Mouse (Mus musculus) retina, postnatal 1 day (tissue): ENCODE measurements at regions not wholly inside any gene's neighbourhood (a gene's known extent, or its start where the extent isn't known, plus 50 kb on each side); places are given as distances from the start of the nearest gene placed in this dataset.

Experiments
- DNase-seq: peaks from one replicate; pipeline ENCODE4 v3.0.0-alpha.2; 2012

- no peak for DNase-seq
Observed at GRCm38 (mm10) chr12:16056831-16057230, 240.1 kb upstream of the Trib2 start.

DNA sequence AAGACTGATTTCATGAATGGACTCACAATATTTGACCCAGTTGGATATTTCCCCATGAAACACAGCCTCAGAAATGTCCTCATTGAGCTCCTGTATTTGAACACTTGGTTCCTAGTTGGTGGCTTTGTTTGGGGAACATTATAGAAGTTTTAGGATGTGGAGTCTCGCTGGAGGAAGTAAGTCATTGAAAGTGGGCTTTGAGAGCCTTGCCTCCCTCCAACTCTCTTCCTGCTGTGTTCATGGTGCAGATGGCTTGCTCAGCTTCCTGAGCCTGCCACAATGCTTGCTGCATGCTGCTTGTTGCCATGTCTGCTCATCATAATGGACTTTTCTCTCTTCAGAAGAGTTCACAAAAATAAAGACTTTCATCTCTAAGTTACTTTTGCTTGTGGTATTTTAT lies 239.5 kb upstream of the Trib2 start:
- no peak for DNase-seq

- no peak for DNase-seq
Observed at GRCm38 (mm10) chr12:16054591-16054990, 237.9 kb upstream of the Trib2 start.

DNA sequence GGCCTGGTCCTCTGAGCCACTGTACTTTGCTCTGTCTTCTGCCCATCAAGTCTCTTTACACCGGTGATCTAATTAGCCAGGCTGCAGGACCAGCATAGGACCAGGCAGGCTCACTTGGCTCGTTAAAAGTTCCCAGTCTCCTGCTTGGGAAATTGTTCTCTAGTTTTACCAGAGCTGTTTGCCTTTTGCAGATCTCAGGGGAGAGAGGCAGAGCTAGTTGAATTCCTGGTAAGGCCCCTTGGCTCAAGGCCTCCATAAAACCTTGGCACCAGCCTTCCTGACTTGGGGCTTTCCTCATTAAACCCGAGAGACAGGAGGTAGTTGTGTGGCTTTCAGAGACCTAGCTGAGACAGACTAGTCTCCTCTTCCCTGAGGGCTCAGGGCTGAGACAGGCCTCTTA lies 237.0 kb upstream of the Trib2 start:
- no peak for DNase-seq

GRCm38 (mm10) chr12:16052998-16053397 lies 236.3 kb upstream of the Trib2 start:
- DNase-seq: no peak

DNA sequence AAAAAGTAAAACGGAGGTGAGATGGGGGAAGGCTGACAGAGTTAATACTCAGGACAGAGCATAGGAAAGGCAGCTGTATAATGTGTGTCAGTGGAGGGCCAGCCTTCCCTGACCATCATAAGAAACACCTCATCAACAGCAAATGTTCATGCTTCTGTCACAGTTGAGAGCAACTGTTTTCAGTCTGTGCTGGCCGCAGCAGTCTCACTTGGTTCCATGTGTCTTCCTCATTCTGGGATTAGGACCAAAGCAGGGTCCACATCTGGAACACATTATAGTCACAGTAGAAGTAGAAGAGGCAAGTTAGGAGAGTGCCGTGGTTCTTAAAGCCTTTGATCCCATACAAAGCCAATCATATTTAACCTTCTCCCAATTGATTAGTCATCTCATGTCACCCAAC lies 235.6 kb upstream of the Trib2 start:
- DNase-seq: no peak

DNA sequence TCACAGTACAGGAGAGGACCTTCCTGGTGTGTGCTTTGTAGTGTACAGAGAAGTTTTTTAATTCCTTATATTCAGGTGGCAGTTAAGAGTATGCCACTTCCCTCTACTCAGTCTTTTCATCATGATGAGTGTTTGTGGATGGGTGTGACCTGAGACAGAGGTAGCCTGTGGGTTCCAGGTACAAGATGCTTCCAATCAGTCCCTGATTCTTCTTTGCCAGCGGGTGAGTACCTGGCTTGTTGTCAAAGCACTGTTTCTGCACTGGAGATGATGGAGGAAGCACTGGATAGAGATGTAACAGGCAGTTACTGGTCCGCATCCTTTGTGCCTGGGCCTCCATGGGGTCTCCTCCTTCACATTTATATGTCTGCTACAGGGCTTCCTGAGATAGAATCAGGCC lies 234.7 kb upstream of the Trib2 start:
- DNase-seq: no peak

- DNase-seq: no peak
Observed at GRCm38 (mm10) chr12:16049545-16049944, 232.8 kb upstream of the Trib2 start.

DNA sequence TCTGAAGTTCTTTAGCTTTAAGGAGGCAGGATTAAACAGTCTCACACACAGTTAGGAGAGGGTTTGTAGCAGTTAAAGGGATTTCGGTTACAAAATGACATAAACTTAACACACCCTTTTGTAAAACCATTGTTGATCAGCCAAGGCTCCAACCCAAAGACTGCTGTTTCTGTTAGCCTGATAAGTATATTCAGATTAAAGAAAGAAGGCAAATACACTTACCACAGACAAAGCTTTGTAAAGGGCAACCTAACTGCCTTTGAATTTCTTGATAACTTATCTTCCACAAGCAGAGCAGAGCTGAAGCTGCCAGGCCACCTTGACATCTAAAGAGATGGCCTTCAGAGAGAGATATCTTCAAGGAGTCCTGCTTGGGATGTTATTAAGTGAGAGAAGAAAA lies 229.9 kb upstream of the Trib2 start:
- DNase-seq: no peak

- DNase-seq: no peak
Observed at GRCm38 (mm10) chr12:16045791-16046494, 229.2 kb upstream of the Trib2 start.

DNA sequence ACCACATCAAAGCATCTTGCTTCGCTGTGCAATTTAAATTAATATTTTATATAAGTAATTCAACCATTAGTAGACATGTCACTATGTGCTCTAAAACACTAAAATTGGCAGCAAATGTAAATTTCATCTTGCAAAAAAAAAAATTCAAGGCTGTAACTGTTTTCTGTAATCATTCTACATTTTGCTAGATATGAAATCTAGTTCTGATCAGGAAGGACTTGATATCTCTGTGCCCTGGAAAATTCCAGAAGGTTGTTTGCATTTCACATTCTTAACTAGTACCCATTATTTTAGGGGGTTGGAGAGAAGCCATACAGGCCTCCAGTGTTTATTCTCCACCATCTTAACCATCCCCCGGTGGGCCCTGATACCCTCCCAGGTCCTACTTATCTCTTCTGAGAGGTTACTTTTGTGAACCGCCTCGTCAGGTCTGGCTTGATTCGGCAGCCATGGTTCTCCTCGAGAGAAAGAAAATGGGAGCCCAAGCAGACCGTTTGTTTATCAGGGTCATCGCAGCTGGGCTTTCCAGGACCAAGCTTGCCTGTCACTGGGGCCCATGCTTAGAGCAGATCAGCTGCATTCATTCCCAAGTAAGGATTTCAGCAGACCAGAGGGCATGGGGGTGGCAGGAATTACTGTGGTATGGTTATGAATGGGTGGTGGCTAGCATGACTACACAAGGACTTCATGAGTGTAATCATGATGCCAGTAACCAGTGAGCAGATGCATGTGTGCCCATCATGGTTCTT lies 226.9 kb upstream of the Trib2 start:
- no peak for DNase-seq

DNA sequence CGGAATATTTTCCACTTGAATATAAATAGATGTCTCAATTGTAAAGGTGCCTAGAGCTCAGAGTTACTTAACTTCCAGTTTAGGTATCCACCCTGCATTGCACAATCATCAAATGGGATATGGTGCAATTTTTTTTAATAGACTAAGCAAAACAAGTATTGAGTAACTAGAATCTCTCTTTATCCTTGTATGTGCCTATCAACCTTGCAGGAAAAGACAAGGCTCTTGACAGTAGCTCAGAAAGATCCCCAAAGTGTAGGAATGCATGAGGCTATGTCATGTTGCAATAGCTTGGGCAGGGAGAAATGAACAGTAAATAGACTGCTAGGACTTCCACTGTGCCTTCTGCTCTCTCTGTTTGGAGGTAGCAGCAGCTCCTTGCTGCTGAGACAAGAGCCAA lies 225.6 kb upstream of the Trib2 start:
- no peak for DNase-seq

DNA sequence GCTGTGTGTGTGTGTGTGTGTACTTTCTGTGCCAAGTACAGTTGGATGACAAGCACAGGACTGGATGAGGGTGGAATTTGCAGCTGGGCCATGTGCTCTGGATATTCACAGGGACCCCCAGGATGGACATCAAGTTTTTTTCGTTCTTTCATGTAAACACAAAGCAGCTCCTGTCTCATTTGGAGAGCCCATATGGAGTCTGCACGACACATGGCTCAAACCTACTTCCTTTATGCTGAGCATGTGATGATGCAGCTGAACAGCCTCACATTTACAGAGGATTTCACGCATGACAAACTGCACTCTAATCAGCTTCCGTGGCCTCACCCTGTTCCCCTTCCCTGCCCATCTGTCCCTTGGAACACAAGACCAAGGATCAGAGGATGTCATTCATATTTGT lies 224.4 kb upstream of the Trib2 start:
- peak; percentile 92 for DNase-seq

- DNase-seq: no peak
Observed at GRCm38 (mm10) chr12:16035551-16035950, 218.8 kb upstream of the Trib2 start.

- DNase-seq: no peak
Observed at GRCm38 (mm10) chr12:16034691-16035515, 218.2 kb upstream of the Trib2 start.

GRCm38 (mm10) chr12:16026654-16027053 lies 209.9 kb upstream of the Trib2 start:
- DNase-seq: no peak

DNA sequence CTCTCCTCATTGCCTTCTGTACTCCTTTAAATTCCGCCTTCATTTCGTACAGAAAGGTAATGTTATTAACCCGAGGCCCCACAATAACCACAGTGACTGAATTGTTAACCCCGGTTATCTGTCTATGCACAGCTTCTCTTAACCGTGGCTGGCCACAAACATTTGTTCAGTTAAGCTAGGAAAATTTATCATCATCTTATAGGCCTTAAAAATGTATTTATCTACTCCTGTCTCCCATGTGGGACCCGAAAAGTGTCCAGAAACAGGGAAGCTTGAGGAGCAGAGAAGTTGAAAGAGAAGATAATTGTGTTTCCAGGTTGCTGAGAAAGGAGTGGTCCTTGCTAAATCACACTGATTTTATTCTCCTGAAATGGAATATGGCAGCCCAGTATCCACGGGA lies 206.6 kb upstream of the Trib2 start:
- DNase-seq: no peak

- no peak for DNase-seq
Observed at GRCm38 (mm10) chr12:16021202-16021821, 204.6 kb upstream of the Trib2 start.

- no peak for DNase-seq
Observed at GRCm38 (mm10) chr12:16018237-16018636, 201.5 kb upstream of the Trib2 start.

GRCm38 (mm10) chr12:16016621-16017020 lies 199.9 kb upstream of the Trib2 start:
- DNase-seq: no peak

DNA sequence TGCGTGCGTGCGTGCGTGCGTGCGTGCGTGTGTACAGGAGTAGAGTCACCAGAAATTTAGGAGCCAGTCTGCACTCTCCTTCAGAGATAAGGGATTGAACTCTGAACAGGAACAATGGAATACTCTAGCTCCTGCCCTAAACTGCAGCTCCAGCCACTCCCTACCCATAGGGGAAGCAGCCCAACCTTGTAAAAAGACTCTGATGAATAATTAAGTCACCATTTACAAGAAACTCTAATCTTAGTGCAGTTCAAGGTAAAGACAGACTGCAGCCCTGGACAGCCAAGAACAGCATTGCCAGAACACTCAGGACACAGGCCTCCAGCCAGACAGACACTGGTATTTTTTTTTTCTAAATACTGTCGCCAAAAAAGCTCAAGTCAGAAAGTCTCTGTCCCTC lies 198.9 kb upstream of the Trib2 start:
- no peak for DNase-seq

GRCm38 (mm10) chr12:16014679-16015078 lies 198.0 kb upstream of the Trib2 start:
- no peak for DNase-seq
